Mouse (Mus musculus) testis, adult 2 months (tissue): ENCODE measurements around the gene Vrk2. TPM values are rescaled to one million over a fixed set of nuclear protein-coding genes. Genes with fewer than 3 reads are reported as not detected.

Experiments used
- H3K27ac ChIP-seq: fragments of 200-500 bp; 2 replicates; pipeline ENCODE4 v1.5.1; 2012; ENCODE audit warnings: low read depth, low read length; ENCODE audit not compliant: control insufficient read depth, insufficient read depth
- H3K27me3 ChIP-seq: fragments of 200-500 bp; 2 replicates; pipeline ENCODE4 v1.6.1; 2012; ENCODE audit warnings: mild to moderate bottlenecking, low read length, moderate library complexity; ENCODE audit not compliant: control insufficient read depth, insufficient read depth
- H3K36me3 ChIP-seq: fragments of 200-500 bp; 2 replicates; pipeline ENCODE4 v1.6.1; 2012; ENCODE audit warnings: mild to moderate bottlenecking, low read length; ENCODE audit not compliant: control insufficient read depth, insufficient read depth
- H3K4me1 ChIP-seq: fragments of 200-500 bp; 2 replicates; pipeline ENCODE4 v1.6.1; 2012; ENCODE audit warnings: low read length; ENCODE audit not compliant: control insufficient read depth, insufficient read depth
- H3K4me3 ChIP-seq: fragments of 200-500 bp; 2 replicates; pipeline ENCODE4 v1.5.1; 2012; ENCODE audit warnings: low read depth, mild to moderate bottlenecking, low read length, moderate library complexity, mixed read lengths; ENCODE audit not compliant: control insufficient read depth
- CTCF ChIP-seq: fragments of 200-500 bp; IDR thresholded peaks from 2 replicates; pipeline ENCODE4 v1.5.1; 2012; ENCODE audit warnings: low read depth, mild to moderate bottlenecking, inconsistent platforms, low read length, moderate library complexity; ENCODE audit not compliant: control insufficient read depth, insufficient read depth, insufficient replicate concordance
- POLR2A ChIP-seq: fragments of 200-500 bp; IDR thresholded peaks from 2 replicates; pipeline ENCODE4 v1.6.1; 2012; ENCODE audit warnings: low read depth, mild to moderate bottlenecking, inconsistent platforms, low read length, moderate library complexity; ENCODE audit not compliant: control insufficient read depth
- polyA plus RNA-seq: library from polyadenylated mRNA; depleted of rRNA; stranded (reverse); fragments of >200 nt; gene quantifications from 2 replicates; pipeline ENCODE4 v1.2.3, GENCODE M21; 2012

Vrk2 gene
- polyA plus RNA-seq, 1 experiment = 5.7 TPM

DNA sequence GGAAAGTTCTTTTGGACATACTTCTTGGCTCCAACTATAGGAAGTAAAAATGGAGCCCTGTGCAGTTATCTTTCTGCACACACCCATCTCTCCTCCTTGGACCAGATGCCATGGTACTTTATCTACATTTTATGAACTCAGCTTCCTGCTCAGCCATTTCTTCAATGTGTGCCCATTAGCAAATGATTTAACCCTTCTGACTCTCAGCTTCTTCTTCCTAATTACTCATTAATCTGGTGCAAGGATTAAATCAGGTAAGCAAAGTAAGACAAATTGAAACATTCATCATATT is 60.0 kb downstream of the Vrk2 start:
- H3K4me3 ChIP-seq = no peak overlapping the region
- H3K27me3 ChIP-seq = no peaks in the 10 kb centered on the region
- H3K36me3 ChIP-seq = no peaks in the 10 kb centered on the region
- TF ChIP-seq POLR2A (no peak), CTCF (no peak)
- no peaks in the 10 kb centered on the region for H3K4me1 ChIP-seq
- no peak overlapping the region for H3K27ac ChIP-seq

DNA sequence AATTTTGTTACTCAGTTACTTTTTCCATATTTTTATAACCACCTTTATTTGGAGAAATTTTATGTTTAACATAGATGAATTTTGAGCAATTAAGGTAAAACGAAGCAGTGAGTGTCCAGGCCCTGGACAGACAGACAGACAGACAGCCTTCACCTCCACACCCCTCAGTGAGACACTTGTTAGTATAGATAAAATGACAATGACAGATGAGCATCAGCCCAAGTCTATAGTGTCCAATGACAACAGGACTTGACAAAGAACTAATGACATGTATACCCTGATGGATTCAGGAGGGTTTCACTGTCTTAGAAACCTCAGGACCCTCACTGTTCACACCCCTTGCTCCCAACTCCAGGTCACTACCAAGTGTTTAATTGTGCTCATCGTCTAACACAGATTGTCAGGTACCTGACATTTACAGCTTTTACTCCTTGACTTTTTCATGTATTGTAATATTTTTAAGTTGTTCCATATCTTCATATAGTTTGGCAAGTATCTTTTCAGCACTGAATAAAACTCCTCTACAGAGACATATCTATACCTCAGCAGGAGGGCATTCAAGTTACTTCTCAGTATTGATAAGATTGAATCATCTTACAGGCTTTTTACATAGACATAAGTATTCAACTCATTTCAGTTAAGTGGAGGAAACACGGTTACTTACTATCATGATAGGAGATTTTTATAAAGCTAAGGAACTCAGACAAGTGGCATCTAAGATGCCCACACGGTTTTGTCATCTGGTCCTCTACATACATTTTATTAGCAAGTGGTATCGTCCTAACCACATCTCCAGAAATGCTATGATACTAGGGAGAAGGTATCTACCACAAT is 60.6 kb downstream of the Vrk2 start:
- no peak overlapping the region for H3K27ac ChIP-seq
- H3K4me3 ChIP-seq = no peak overlapping the region
- TF ChIP-seq CTCF (no peak), POLR2A (no peak)
- no peaks in the 10 kb centered on the region for H3K36me3 ChIP-seq
- H3K27me3 ChIP-seq = no peaks in the 10 kb centered on the region
- no peaks in the 10 kb centered on the region for H3K4me1 ChIP-seq

DNA sequence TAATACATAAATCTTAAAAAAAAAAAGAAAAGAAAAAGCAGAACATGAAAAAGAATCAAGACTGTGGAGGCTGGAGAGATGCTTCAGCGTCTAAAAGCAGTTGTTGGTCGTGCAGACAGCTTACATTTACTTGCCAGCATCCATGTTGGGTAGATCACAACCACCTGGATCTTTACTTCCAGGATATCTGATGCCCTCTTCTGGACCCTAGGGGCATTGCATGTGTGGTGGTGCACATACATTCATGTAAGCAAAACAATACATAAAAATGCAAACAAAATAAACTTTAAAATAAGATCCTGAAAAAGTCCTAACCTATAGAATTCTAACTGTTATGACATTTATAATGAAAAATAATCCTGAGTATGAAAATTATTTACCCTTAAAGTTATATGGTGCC is 66.9 kb downstream of the Vrk2 start:
- Histone ChIP-seq H3K4me3 (no peak overlapping the region), H3K4me1 (no peaks in the 10 kb centered on the region), H3K27me3 (no peaks in the 10 kb centered on the region), H3K27ac (no peak overlapping the region), H3K36me3 (no peaks in the 10 kb centered on the region)
- TF ChIP-seq POLR2A (no peak), CTCF (no peak)

DNA sequence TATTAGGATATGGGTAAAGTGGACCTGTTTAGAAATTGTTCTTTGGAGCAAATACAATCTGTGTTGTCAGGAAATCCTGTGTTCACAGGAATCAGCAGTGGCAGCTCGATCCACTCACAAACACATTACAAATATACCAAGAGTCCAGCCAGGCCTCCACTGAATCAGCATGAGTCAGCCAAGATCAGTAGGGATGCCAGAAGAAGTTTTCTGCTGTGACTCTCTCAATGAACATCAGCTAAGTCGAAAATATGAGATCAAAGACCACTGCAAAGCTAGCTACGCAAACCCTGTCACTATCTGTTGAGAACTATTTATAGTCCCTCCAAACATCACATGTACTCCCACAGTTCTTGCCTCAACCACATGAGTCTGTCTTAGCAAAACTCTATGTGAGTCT is 74.8 kb downstream of the Vrk2 start:
- H3K27me3 ChIP-seq = no peaks in the 10 kb centered on the region
- H3K4me1 ChIP-seq = no peaks in the 10 kb centered on the region
- no peaks in the 10 kb centered on the region for H3K36me3 ChIP-seq
- TF ChIP-seq CTCF (no peak), POLR2A (no peak)
- no peak overlapping the region for H3K4me3 ChIP-seq
- H3K27ac ChIP-seq = no peak overlapping the region

DNA sequence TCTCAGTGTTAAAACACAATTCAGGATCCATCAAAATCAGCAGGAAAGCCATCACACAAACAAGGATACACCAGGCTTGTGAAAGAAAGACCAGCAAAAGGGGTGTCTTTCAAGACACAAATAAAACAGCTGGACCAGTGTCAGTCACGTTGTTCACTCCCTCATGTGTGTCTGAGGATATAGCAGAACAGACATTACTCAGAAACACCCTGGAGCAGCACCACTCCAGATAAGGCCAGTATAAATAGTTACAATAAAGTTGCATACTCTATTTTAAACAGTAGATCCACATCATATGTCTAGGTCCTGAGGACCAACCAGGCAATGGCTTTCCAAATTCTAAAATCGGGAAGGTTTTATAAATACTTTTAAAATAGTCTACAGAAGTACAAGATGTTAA is 77.7 kb downstream of the Vrk2 start:
- no peaks in the 10 kb centered on the region for H3K36me3 ChIP-seq
- no peaks in the 10 kb centered on the region for H3K27me3 ChIP-seq
- H3K4me1 ChIP-seq = no peaks in the 10 kb centered on the region
- no peak overlapping the region for H3K27ac ChIP-seq
- TF ChIP-seq CTCF (no peak), POLR2A (no peak)
- no peak overlapping the region for H3K4me3 ChIP-seq

DNA sequence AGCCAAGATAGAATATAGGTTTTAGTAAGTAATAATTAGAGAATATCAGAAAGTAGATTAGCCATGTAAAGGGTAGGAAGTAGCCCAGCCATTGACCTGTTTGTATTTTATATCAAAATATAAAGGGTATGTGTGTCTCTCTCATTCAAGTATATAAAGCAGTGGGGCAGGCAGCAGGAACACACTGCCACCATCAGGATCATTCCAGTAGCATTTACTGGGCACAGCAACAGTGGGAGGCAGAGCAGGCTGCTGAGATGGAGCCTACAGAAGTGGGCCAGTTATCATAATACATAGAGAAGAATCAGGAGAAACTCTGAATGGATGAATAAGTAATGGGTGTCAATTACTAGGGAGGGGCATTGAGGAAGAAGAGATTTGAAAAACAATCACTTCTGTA is 80.1 kb downstream of the Vrk2 start:
- no peaks in the 10 kb centered on the region for H3K27me3 ChIP-seq
- no peak overlapping the region for H3K27ac ChIP-seq
- no peak overlapping the region for H3K4me3 ChIP-seq
- no peaks in the 10 kb centered on the region for H3K36me3 ChIP-seq
- H3K4me1 ChIP-seq = no peaks in the 10 kb centered on the region
- TF ChIP-seq POLR2A = no peak
- TF ChIP-seq CTCF = peak; percentile 11; the same call in 1 of the 2 replicates

DNA sequence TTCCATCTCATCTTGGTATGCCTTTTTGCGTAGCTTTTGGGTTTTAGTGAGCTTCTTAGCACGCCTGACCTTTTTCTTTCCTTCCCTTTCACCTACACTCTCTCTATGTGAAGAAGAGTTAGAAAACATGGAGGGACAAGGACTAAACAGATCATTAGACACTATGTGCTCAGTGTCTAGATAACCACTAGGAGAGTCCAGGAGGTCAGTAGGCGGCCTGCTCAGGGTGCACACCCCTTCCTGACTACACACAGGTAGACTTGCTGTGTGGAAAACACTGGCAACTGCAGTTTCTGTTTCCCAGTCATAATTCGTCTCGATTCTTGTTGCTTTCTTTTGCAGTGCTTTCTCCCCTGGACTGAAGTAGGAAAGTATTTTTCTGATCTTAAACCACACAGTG is 97.8 kb downstream of the Vrk2 start:
- H3K27ac ChIP-seq = no peak overlapping the region
- no peaks in the 10 kb centered on the region for H3K27me3 ChIP-seq
- H3K36me3 ChIP-seq = no peaks in the 10 kb centered on the region
- H3K4me3 ChIP-seq = no peak overlapping the region
- H3K4me1 ChIP-seq = no peaks in the 10 kb centered on the region
- TF ChIP-seq POLR2A (no peak), CTCF (no peak)
